Mouse (Mus musculus) bone marrow macrophage, adult 2 months (primary cell): Measurements from ENCODE around the gene Mphosph9.

Experiments used
- CTCF ChIP-seq: IDR thresholded peaks from 2 replicates; pipeline ENCODE4 v1.5.1; 2012; ENCODE audit warnings: low read depth, mild to moderate bottlenecking, low read length, moderate library complexity
- POLR2A ChIP-seq: IDR thresholded peaks from 2 replicates; pipeline ENCODE4 v1.6.1; 2012; ENCODE audit warnings: mild to moderate bottlenecking, low read depth, low read length, borderline replicate concordance

DNA sequence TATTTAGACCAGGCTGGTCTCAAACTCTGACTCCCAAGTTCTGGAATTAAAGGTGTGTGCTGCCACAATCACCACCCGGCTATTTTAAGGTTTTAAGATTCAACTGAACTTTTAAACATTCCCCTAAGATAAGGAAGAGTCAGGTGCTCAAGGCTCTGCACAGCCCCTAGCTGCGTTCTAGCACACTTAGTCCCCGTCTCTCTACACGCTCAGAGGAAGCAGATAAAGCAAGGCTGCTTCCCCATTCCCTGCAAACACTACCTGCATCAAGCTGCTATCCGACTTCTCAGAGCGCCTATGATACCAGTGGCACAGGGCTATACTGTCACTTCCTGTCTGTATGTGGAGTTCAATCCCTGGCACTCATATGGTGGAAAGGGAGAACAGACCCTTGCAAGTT, 60.1 kb downstream of the Mphosph9 start:
- TF ChIP-seq CTCF, result no peak
- TF ChIP-seq POLR2A, result no peak
